Mouse (Mus musculus) bone marrow macrophage, adult 2 months (primary cell): ENCODE data around the gene Nsl1. TPM values are rescaled to one million over a fixed set of nuclear protein-coding genes. Genes with fewer than 3 reads are reported as not detected.

ENCODE experiments used
- H3K27ac ChIP-seq: 2 replicates; pipeline ENCODE4 v1.5.1; 2012; ENCODE audit warnings: low read depth, low read length; ENCODE audit not compliant: insufficient read depth
- H3K4me1 ChIP-seq: 2 replicates; pipeline ENCODE4 v1.6.1; 2012; ENCODE audit warnings: low read length; ENCODE audit not compliant: control insufficient read depth, insufficient read depth
- H3K4me3 ChIP-seq: 2 replicates; pipeline ENCODE4 v1.5.1; 2012; ENCODE audit warnings: mild to moderate bottlenecking, low read length, moderate library complexity; ENCODE audit not compliant: insufficient read depth
- CTCF ChIP-seq: IDR thresholded peaks from 2 replicates; pipeline ENCODE4 v1.5.1; 2012; ENCODE audit warnings: low read depth, mild to moderate bottlenecking, low read length, moderate library complexity
- POLR2A ChIP-seq: IDR thresholded peaks from 2 replicates; pipeline ENCODE4 v1.6.1; 2012; ENCODE audit warnings: mild to moderate bottlenecking, low read depth, low read length, borderline replicate concordance
- polyA plus RNA-seq: library from polyadenylated mRNA; stranded (reverse); fragments of >200 nt; gene quantifications from 2 replicates; pipeline ENCODE4 v1.2.4, GENCODE M21; 2012; ENCODE audit not compliant: missing spikeins, insufficient read depth, insufficient read length

The Nsl1 gene
- polyA plus RNA-seq, 1 experiment: 9.5 TPM

GRCm38 (mm10) chr1:191053555-191053954 is 9.3 kb upstream of the Nsl1 start:
- Histone ChIP-seq H3K4me1 (peaks cover 8% of the 10 kb centered on the region), H3K27ac (no peak overlapping the region), H3K4me3 (no peak overlapping the region)
- TF ChIP-seq CTCF (no peak), POLR2A (no peak)

GRCm38 (mm10) chr1:191054870-191055532 is 7.8 kb upstream of the Nsl1 start:
- H3K4me1 ChIP-seq: peaks cover 8% of the 10 kb centered on the region
- H3K4me3 ChIP-seq: no peak overlapping the region
- peak; percentile 28; the same call in 1 of the 2 replicates for TF ChIP-seq CTCF
- TF ChIP-seq POLR2A: no peak
- H3K27ac ChIP-seq: no peak overlapping the region

GRCm38 (mm10) chr1:191055533-191055873 is 7.3 kb upstream of the Nsl1 start:
- no peak overlapping the region for H3K4me3 ChIP-seq
- peaks cover 8% of the 10 kb centered on the region for H3K4me1 ChIP-seq
- no peak for TF ChIP-seq CTCF
- TF ChIP-seq POLR2A: no peak
- H3K27ac ChIP-seq: no peak overlapping the region

DNA sequence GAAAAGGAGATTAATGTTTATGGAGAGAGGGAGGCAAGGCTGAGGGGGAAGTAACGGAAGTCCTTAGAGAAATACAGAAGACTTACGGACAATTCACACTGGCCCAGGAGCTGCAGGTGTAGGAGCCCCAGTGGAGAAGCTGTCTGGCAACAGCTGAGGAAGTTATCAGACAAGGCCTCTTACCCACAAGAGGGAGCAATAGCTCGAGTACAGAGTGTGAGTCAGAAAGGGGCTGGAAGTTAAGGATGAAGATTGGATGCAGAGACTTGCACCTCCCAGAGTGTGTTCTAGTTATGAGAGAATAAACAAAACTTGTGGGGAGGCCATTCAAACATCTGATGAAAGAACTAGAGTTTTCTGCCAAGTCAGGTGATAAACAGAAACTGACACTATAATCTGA is 5.4 kb upstream of the Nsl1 start:
- H3K27ac ChIP-seq: no peak overlapping the region
- TF ChIP-seq POLR2A (no peak), CTCF (no peak)
- no peak overlapping the region for H3K4me3 ChIP-seq
- H3K4me1 ChIP-seq: peaks cover 11% of the 10 kb centered on the region

DNA sequence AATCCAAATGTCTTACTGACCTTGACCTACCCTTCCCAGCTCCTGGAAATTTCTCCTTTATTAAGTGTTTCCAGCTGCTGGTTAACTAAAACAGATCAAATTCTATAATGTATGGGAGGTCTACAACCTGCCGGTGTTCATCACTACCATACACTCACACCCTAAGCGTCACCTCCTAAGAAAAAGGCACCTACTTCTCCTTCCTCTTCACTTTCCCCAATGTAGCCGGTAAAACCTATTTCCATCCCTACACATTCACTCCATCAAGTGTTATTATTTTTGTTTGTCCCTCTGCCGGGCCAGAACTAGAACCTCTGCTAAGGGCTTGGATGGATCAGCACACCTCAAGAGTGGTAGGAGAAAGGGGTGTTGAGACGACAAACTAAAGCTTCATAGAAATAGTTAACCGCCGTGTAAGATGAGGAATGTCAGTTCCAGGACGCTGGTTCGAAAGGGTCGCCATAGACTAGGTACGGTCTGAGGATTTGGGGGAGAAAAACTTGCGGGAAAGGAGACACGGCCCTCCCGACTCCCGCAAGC is 501 bp upstream of the Nsl1 start:
- peaks cover 12% of the 10 kb centered on the region for H3K4me1 ChIP-seq
- H3K27ac ChIP-seq: peak overlapping the region; percentile 51
- peak overlapping the region; percentile 86 for H3K4me3 ChIP-seq
- TF ChIP-seq CTCF (no peak), POLR2A (no peak)

GRCm38 (mm10) chr1:191063700-191064099 is 888 bp downstream of the Nsl1 start:
- Histone ChIP-seq H3K27ac (no peak overlapping the region), H3K4me3 (peak overlapping the region; percentile 86), H3K4me1 (peaks cover 12% of the 10 kb centered on the region)
- TF ChIP-seq CTCF: no peak
- no peak for TF ChIP-seq POLR2A

DNA sequence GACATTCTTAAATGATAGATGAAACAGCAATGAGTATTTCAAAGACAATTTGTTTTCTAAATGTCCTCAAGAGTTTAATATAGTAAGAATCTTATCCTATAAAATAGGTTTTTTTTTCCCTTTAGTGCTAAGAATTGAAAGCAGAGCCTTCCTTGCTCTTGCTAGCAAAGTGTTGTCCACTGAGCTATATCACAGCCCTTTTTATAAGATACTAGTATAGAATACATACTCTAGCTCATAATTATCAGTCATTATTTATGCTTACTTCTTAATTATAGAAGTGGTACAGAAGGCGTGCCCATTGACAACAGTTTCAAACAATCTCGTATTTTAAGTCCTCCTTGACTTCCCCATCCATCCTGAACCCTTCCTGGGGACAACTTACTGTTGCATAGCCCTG is 1.7 kb downstream of the Nsl1 start:
- TF ChIP-seq CTCF: no peak
- no peak for TF ChIP-seq POLR2A
- Histone ChIP-seq H3K4me1 (peaks cover 13% of the 10 kb centered on the region), H3K4me3 (no peak overlapping the region), H3K27ac (no peak overlapping the region)

- Histone ChIP-seq H3K4me3 (no peak overlapping the region), H3K27ac (no peak overlapping the region), H3K4me1 (peaks cover 13% of the 10 kb centered on the region)
- TF ChIP-seq POLR2A (no peak), CTCF (no peak)
Measured at GRCm38 (mm10) chr1:191065188-191065587, 2.4 kb downstream of the Nsl1 start.

GRCm38 (mm10) chr1:191068377-191068776 is 5.6 kb downstream of the Nsl1 start:
- 0 out of 2 replicates have a peak, but pooled peaks have one; percentile 25 for TF ChIP-seq CTCF
- no peak for TF ChIP-seq POLR2A
- Histone ChIP-seq H3K4me1 (peaks cover 36% of the 10 kb centered on the region), H3K4me3 (no peak overlapping the region), H3K27ac (no peak overlapping the region)

- H3K27ac ChIP-seq: no peak overlapping the region
Measured at GRCm38 (mm10) chr1:191070259-191070658, 7.4 kb downstream of the Nsl1 start.

DNA sequence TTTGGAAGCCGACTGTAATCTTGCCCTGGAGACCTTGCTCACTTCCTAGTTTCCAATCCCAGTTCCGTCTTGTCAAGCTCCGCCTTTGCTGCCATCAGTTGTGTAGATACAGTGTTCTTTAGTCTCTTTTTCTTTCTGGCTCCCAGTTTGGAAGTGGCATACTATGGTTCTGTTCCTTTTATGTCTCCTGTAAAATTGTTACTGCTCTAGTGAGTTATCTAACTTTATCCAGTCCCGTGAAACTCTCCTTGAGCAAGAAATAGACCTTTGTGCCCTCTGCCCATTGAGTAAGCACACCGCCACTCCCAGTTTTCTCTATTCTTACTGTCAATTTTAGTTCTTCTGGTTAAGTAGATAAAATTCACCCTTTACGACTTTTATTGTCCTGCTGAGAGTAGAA is 8.8 kb downstream of the Nsl1 start:
- no peak overlapping the region for H3K4me3 ChIP-seq
- peak overlapping the region; percentile 48 for H3K27ac ChIP-seq
- TF ChIP-seq POLR2A (no peak), CTCF (no peak)

More at GRCm38 (mm10) chr1:191070259-191070658, 7.4 kb downstream of the Nsl1 start:
- Histone ChIP-seq H3K4me1 (peaks cover 47% of the 10 kb centered on the region), H3K4me3 (no peak overlapping the region)
- TF ChIP-seq POLR2A (no peak), CTCF (no peak)

More for the DNA sequence above, 8.8 kb downstream of the Nsl1 start:
- peaks cover 51% of the 10 kb centered on the region for H3K4me1 ChIP-seq
